Comparison of ENCODE assay signal across 20 mouse cellular contexts in the genomic region with DNA sequence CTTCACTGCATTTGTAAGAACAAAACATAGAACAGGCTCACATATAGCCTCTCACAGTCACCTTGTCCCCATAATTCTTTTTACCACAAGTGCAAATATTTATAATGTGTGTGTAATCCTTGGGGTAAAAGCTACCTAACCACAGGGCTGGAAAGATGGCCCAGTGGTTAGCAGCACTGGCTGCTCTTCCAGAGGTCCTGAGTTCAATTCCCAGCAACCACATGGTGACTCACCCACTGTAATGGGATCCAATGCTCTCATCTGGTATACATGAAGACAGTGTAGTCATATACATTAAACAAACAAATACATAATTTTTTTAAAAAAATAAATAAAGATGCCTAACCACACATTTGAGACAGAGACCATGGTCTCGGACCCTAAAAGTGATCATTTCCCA.
DNase-seq lines count a peak whose midpoint lies in the region; ATAC-seq and TF ChIP-seq lines count a peak whose summit lies in the region.
"Had no signal": no experiment of that assay in that cellular context is flagged by ENCODE, and none has a peak within 500 bp of the region (broad histone marks: within the 10 kb centered on the region; RNA-seq: fewer than 3 reads in every experiment).

No protein-coding gene starts in this region.

- no peak for TF ChIP-seq CTCF in intestine, postnatal 0 days (IDR thresholded peaks at IDR 0.05; ENCODE audit: low read depth)

- WGBS in intestine, postnatal 0 days: 85% methylated on average over 1 of the region's 1 CpGs

- no peak overlapping the region for H3K4me3 ChIP-seq in intestine, postnatal 0 days (ENCODE audit: low read depth, low read length)

- no peaks in the 10 kb centered on the region for H3K27me3 ChIP-seq in intestine, postnatal 0 days (replicated peaks; ENCODE audit: control insufficient read depth, insufficient read depth, low read length)

- ATAC-seq in intestine, postnatal 0 days: no peak
- ATAC-seq: activated CD4-positive, CD25-positive, alpha-beta regulatory T cell, adult 4 months; CD4-positive, CD25-positive, alpha-beta regulatory T cell, adult 4 months; Patski had no signal

- H3K9me3 ChIP-seq in intestine, postnatal 0 days (ENCODE audit: control insufficient read depth): no peaks in the 10 kb centered on the region
- H3K9me3 ChIP-seq: G1E had no signal

- no peak overlapping the region for H3K4me2 ChIP-seq in intestine, postnatal 0 days (replicated peaks; ENCODE audit: low read depth)

- H3K9ac ChIP-seq in intestine, postnatal 0 days (ENCODE audit: low read depth, low read length): no peak overlapping the region

- H3K4me1 ChIP-seq in intestine, postnatal 0 days (replicated peaks; ENCODE audit: control insufficient read depth, insufficient read depth, low read length): no peaks in the 10 kb centered on the region

- DNase-seq in 3T3-L1 (ENCODE audit: low read depth, low spot score) (peak; percentile 58), NIH3T3 (ENCODE audit: low read depth) (peak; percentile 57)
- DNase-seq in retina, postnatal 1 day: no peak
- DNase-seq: adrenal gland, adult 2 months; adrenal gland, adult 8-10 months; adrenal gland, postnatal 10 days; adrenal gland, postnatal 14 days; adrenal gland, postnatal 25 days; adrenal gland, postnatal 36 days; B cell, adult 2 months; cerebellum, adult 11 months; cerebellum, adult 11-12 months; cerebellum, adult 18-20 months; cerebellum, adult 2 months; cerebellum, adult 8-10 months had no signal

- no peak overlapping the region for H3K27ac ChIP-seq in intestine, postnatal 0 days (ENCODE audit: low read depth, low read length)

- H3K36me3 ChIP-seq in intestine, postnatal 0 days (ENCODE audit: control insufficient read depth, insufficient read depth): no peaks in the 10 kb centered on the region
- H3K36me3 ChIP-seq: G1E had no signal
